Mouse (Mus musculus): ENCODE measurements around the gene Pyy. TPM values are rescaled to one million over a fixed set of nuclear protein-coding genes. Genes with fewer than 3 reads are reported as not detected.
A peak's percentile ranks its signal among the peaks of the same experiment; 100 is the strongest.

The Pyy gene
- polyA plus RNA-seq, 1 experiment, result not detected

GRCm38 (mm10) chr11:102087081-102087751 lies 20.4 kb downstream of the Pyy start:
- peak overlapping the region; percentile 51; the same call in 1 of the 2 replicates for H3K27ac ChIP-seq (ENCODE audit: control insufficient read depth, insufficient read depth, low read depth, low read length, poor library complexity)
- WGBS, result under 1% methylated on average over 39 of the region's 39 CpGs
- peak overlapping the region; percentile 90 for H3K4me3 ChIP-seq (replicated peaks; ENCODE audit: control insufficient read depth, low read depth, low read length)
- no peaks in the 10 kb centered on the region for H3K4me1 ChIP-seq (ENCODE audit: control insufficient read depth, insufficient read depth, low read length)
- TF ChIP-seq POLR2A (IDR thresholded peaks at IDR 0.05; ENCODE audit: borderline replicate concordance, control insufficient read depth, low read depth, low read length) (no peak), CTCF (IDR thresholded peaks at IDR 0.05; ENCODE audit: control insufficient read depth, insufficient read depth, low read length) (no peak)

- no peaks in the 10 kb centered on the region for H3K4me1 ChIP-seq (ENCODE audit: control insufficient read depth, insufficient read depth, low read length)
- 32% methylated on average over 3 of the region's 3 CpGs for WGBS
- H3K4me3 ChIP-seq (replicated peaks; ENCODE audit: control insufficient read depth, low read depth, low read length), result no peak overlapping the region
- TF ChIP-seq POLR2A (IDR thresholded peaks at IDR 0.05; ENCODE audit: borderline replicate concordance, control insufficient read depth, low read depth, low read length) (no peak), CTCF (IDR thresholded peaks at IDR 0.05; ENCODE audit: control insufficient read depth, insufficient read depth, low read length) (0 out of 2 replicates have a peak, but pooled peaks have one; percentile 6)
- H3K27ac ChIP-seq (ENCODE audit: control insufficient read depth, insufficient read depth, low read depth, low read length, poor library complexity), result no peak overlapping the region
These were observed 21.3 kb downstream of the Pyy start for GRCm38 (mm10) chr11:102086331-102086730.

- WGBS, result 91% methylated on average over 7 of the region's 7 CpGs
- no peaks in the 10 kb centered on the region for H3K4me1 ChIP-seq (ENCODE audit: control insufficient read depth, insufficient read depth, low read length)
- TF ChIP-seq CTCF (IDR thresholded peaks at IDR 0.05; ENCODE audit: control insufficient read depth, insufficient read depth, low read length) (no peak), POLR2A (IDR thresholded peaks at IDR 0.05; ENCODE audit: borderline replicate concordance, control insufficient read depth, low read depth, low read length) (no peak)
These were observed 23.5 kb downstream of the Pyy start for GRCm38 (mm10) chr11:102084159-102084558.

GRCm38 (mm10) chr11:102083193-102083592 lies 24.4 kb downstream of the Pyy start:
- TF ChIP-seq CTCF (IDR thresholded peaks at IDR 0.05; ENCODE audit: control insufficient read depth, insufficient read depth, low read length) (no peak), POLR2A (IDR thresholded peaks at IDR 0.05; ENCODE audit: borderline replicate concordance, control insufficient read depth, low read depth, low read length) (no peak)
- H3K4me3 ChIP-seq (replicated peaks; ENCODE audit: control insufficient read depth, low read depth, low read length), result no peak overlapping the region
- H3K27ac ChIP-seq (ENCODE audit: control insufficient read depth, insufficient read depth, low read depth, low read length, poor library complexity), result no peak overlapping the region
- 76% methylated on average over 4 of the region's 4 CpGs for WGBS
- no peaks in the 10 kb centered on the region for H3K4me1 ChIP-seq (ENCODE audit: control insufficient read depth, insufficient read depth, low read length)

More at GRCm38 (mm10) chr11:102084159-102084558, 23.5 kb downstream of the Pyy start:
- H3K27ac ChIP-seq (ENCODE audit: control insufficient read depth, insufficient read depth, low read depth, low read length, poor library complexity), result no peak overlapping the region
- no peak overlapping the region for H3K4me3 ChIP-seq (replicated peaks; ENCODE audit: control insufficient read depth, low read depth, low read length)

GRCm38 (mm10) chr11:102082322-102082721 lies 25.3 kb downstream of the Pyy start:
- H3K4me3 ChIP-seq (replicated peaks; ENCODE audit: control insufficient read depth, low read depth, low read length), result no peak overlapping the region
- 6% methylated on average over 18 of the region's 18 CpGs for WGBS
- H3K27ac ChIP-seq (ENCODE audit: control insufficient read depth, insufficient read depth, low read depth, low read length, poor library complexity), result no peak overlapping the region
- no peaks in the 10 kb centered on the region for H3K4me1 ChIP-seq (ENCODE audit: control insufficient read depth, insufficient read depth, low read length)
- TF ChIP-seq CTCF (IDR thresholded peaks at IDR 0.05; ENCODE audit: control insufficient read depth, insufficient read depth, low read length) (no peak), POLR2A (IDR thresholded peaks at IDR 0.05; ENCODE audit: borderline replicate concordance, control insufficient read depth, low read depth, low read length) (no peak)

GRCm38 (mm10) chr11:102073722-102074121 lies 33.9 kb downstream of the Pyy start:
- no peak overlapping the region for H3K4me3 ChIP-seq (replicated peaks; ENCODE audit: control insufficient read depth, low read depth, low read length)
- TF ChIP-seq CTCF (IDR thresholded peaks at IDR 0.05; ENCODE audit: control insufficient read depth, insufficient read depth, low read length) (no peak), POLR2A (IDR thresholded peaks at IDR 0.05; ENCODE audit: borderline replicate concordance, control insufficient read depth, low read depth, low read length) (no peak)
- WGBS, result 85% methylated on average over 14 of the region's 14 CpGs

GRCm38 (mm10) chr11:102072729-102073128 lies 34.9 kb downstream of the Pyy start:
- H3K4me3 ChIP-seq (replicated peaks; ENCODE audit: control insufficient read depth, low read depth, low read length), result no peak overlapping the region
- no peaks in the 10 kb centered on the region for H3K4me1 ChIP-seq (ENCODE audit: control insufficient read depth, insufficient read depth, low read length)
- 25% methylated on average over 5 of the region's 5 CpGs for WGBS
- no peak overlapping the region for H3K27ac ChIP-seq (ENCODE audit: control insufficient read depth, insufficient read depth, low read depth, low read length, poor library complexity)
- TF ChIP-seq CTCF (IDR thresholded peaks at IDR 0.05; ENCODE audit: control insufficient read depth, insufficient read depth, low read length), result no peak
- no peak for TF ChIP-seq POLR2A (IDR thresholded peaks at IDR 0.05; ENCODE audit: borderline replicate concordance, control insufficient read depth, low read depth, low read length)

More at GRCm38 (mm10) chr11:102073722-102074121, 33.9 kb downstream of the Pyy start:
- no peaks in the 10 kb centered on the region for H3K4me1 ChIP-seq (ENCODE audit: control insufficient read depth, insufficient read depth, low read length)
- H3K27ac ChIP-seq (ENCODE audit: control insufficient read depth, insufficient read depth, low read depth, low read length, poor library complexity), result no peak overlapping the region

- Histone ChIP-seq H3K4me3 (replicated peaks; ENCODE audit: control insufficient read depth, low read depth, low read length) (no peak overlapping the region), H3K27ac (ENCODE audit: control insufficient read depth, insufficient read depth, low read depth, low read length, poor library complexity) (no peak overlapping the region), H3K4me1 (ENCODE audit: control insufficient read depth, insufficient read depth, low read length) (no peaks in the 10 kb centered on the region)
- no peak for TF ChIP-seq POLR2A (IDR thresholded peaks at IDR 0.05; ENCODE audit: borderline replicate concordance, control insufficient read depth, low read depth, low read length)
- TF ChIP-seq CTCF (IDR thresholded peaks at IDR 0.05; ENCODE audit: control insufficient read depth, insufficient read depth, low read length), result no peak
- WGBS, result 52% methylated on average over 13 of the region's 13 CpGs
These were observed 37.2 kb downstream of the Pyy start for GRCm38 (mm10) chr11:102070426-102070825.

Data from bone marrow, adult 2 months (tissue).